In genomic region chr11:98373244-98373643, GRCm38 (mm10) we compare ENCODE assay signal across 19 mouse cellular contexts. TPM values are rescaled to one million over a fixed set of nuclear protein-coding genes. Genes with fewer than 3 reads are reported as not detected.
A peak's percentile ranks its signal among the peaks of the same experiment; 100 is the strongest.
DNase-seq lines count a peak whose midpoint lies in the region; ATAC-seq and TF ChIP-seq lines count a peak whose summit lies in the region.
"Had no signal": no experiment of that assay in that cellular context is flagged by ENCODE, and none has a peak within 500 bp of the region (broad histone marks: within the 10 kb centered on the region; RNA-seq: fewer than 3 reads in every experiment).

No protein-coding gene starts in this region.

- no peak for TF ChIP-seq EP300 in heart, postnatal 0 days (IDR thresholded peaks at IDR 0.05; ENCODE audit: low read depth)

- H3K9me3 ChIP-seq in heart, embryonic 11.5 days (replicated peaks; ENCODE audit: control insufficient read depth, low read length): no peaks in the 10 kb centered on the region
- no peaks in the 10 kb centered on the region for H3K9me3 ChIP-seq in heart, postnatal 0 days (replicated peaks; ENCODE audit: control insufficient read depth, low read length)
- H3K9me3 ChIP-seq in midbrain, embryonic 10.5 days (replicated peaks): no peaks in the 10 kb centered on the region
- no peaks in the 10 kb centered on the region for H3K9me3 ChIP-seq in midbrain, embryonic 14.5 days (ENCODE audit: control insufficient read depth, low read length)
- H3K9me3 ChIP-seq: embryonic facial prominence, embryonic 10.5 days; heart, embryonic 15.5 days; hindbrain, embryonic 15.5 days had no signal

- H3K4me3 ChIP-seq in heart, embryonic 11.5 days (ENCODE audit: low read depth, low read length): no peak overlapping the region
- H3K4me3 ChIP-seq in heart, postnatal 0 days (ENCODE audit: low read depth, low read length): no peak overlapping the region
- H3K4me3 ChIP-seq in midbrain, embryonic 10.5 days: peak overlapping the region; percentile 49; the same call in 1 of the 2 replicates
- no peak overlapping the region for H3K4me3 ChIP-seq in midbrain, embryonic 14.5 days (replicated peaks; ENCODE audit: low read depth, low read length)
- H3K4me3 ChIP-seq: embryonic facial prominence, embryonic 10.5 days; heart, embryonic 15.5 days; hindbrain, embryonic 15.5 days had no signal

- no peak overlapping the region for H3K9ac ChIP-seq in heart, embryonic 11.5 days (ENCODE audit: low read depth, low read length)
- no peak overlapping the region for H3K9ac ChIP-seq in heart, postnatal 0 days (replicated peaks; ENCODE audit: low read depth, low read length)
- H3K9ac ChIP-seq in midbrain, embryonic 14.5 days (replicated peaks; ENCODE audit: low read length): no peak overlapping the region
- H3K9ac ChIP-seq: forebrain, postnatal 0 days; hindbrain, embryonic 15.5 days had no signal

- 0 out of 2 replicates have a peak overlapping the region, but pooled peaks have one; percentile 80 for H3K27ac ChIP-seq in heart, embryonic 11.5 days (ENCODE audit: low read depth, low read length)
- H3K27ac ChIP-seq in heart, postnatal 0 days (ENCODE audit: low read depth): no peak overlapping the region
- H3K27ac ChIP-seq in midbrain, embryonic 10.5 days (replicated peaks): no peak overlapping the region; the same call in 1 of the 2 replicates
- no peak overlapping the region for H3K27ac ChIP-seq in midbrain, embryonic 14.5 days (replicated peaks; ENCODE audit: low read depth, low read length)
- H3K27ac ChIP-seq: embryonic facial prominence, embryonic 10.5 days; hindbrain, embryonic 15.5 days had no signal

- H3K4me1 ChIP-seq in heart, embryonic 11.5 days (ENCODE audit: control insufficient read depth, insufficient read depth, low read length): peaks cover 73% of the 10 kb centered on the region
- H3K4me1 ChIP-seq in heart, postnatal 0 days (ENCODE audit: control insufficient read depth, insufficient read depth): peaks cover 54% of the 10 kb centered on the region
- H3K4me1 ChIP-seq in midbrain, embryonic 10.5 days: peaks cover 44% of the 10 kb centered on the region
- peaks cover 14% of the 10 kb centered on the region for H3K4me1 ChIP-seq in midbrain, embryonic 14.5 days (ENCODE audit: control insufficient read depth, insufficient read depth, low read length)

- no peak for ATAC-seq in heart, embryonic 11.5 days (replicated peaks; ENCODE audit: insufficient number of reproducible peaks, low FRiP score, low TSS enrichment)
- ATAC-seq in heart, postnatal 0 days (ENCODE audit: insufficient read depth, low read depth): no peak
- no peak for ATAC-seq in midbrain, embryonic 14.5 days (ENCODE audit: low FRiP score, low TSS enrichment)
- no peak for ATAC-seq in inflammation-experienced regulatory T-cells, adult 6 months
- ATAC-seq: forebrain, postnatal 0 days; intestine, postnatal 0 days had no signal

- 80% methylated on average over 6 of the region's 6 CpGs for WGBS in heart, embryonic 11.5 days (ENCODE audit: insufficient replicate concordance)
- 77% methylated on average over 6 of the region's 6 CpGs for WGBS in heart, postnatal 0 days
- 90% methylated on average over 6 of the region's 6 CpGs for WGBS in midbrain, embryonic 10.5 days
- 93% methylated on average over 6 of the region's 6 CpGs for WGBS in midbrain, embryonic 14.5 days

- DNase-seq in heart, postnatal 4 days: no peak
- DNase-seq in heart, postnatal 0 days (ENCODE audit: low spot score): peak; percentile 3
- no peak for DNase-seq in heart, postnatal 10 days
- no peak for DNase-seq in midbrain, embryonic 10.5 days (ENCODE audit: low spot score)
- DNase-seq in midbrain, embryonic 14.5 days: no peak
- DNase-seq: adrenal gland, adult 2 months; adrenal gland, postnatal 25 days; cerebellum, adult 2 months; cerebellum, postnatal 10 days; forebrain, postnatal 0 days; gastrocnemius, postnatal 14 days; kidney, adult 8-10 months had no signal

- H3K36me3 ChIP-seq in heart, embryonic 11.5 days (ENCODE audit: control insufficient read depth, insufficient read depth, low read length): peaks cover 15% of the 10 kb centered on the region
- peaks cover 28% of the 10 kb centered on the region for H3K36me3 ChIP-seq in heart, postnatal 0 days (replicated peaks; ENCODE audit: control insufficient read depth, insufficient read depth, low read length)
- H3K36me3 ChIP-seq in midbrain, embryonic 10.5 days: peaks cover 51% of the 10 kb centered on the region
- H3K36me3 ChIP-seq in midbrain, embryonic 14.5 days (ENCODE audit: control insufficient read depth, insufficient read depth, low read length): peaks cover 37% of the 10 kb centered on the region

- no peaks in the 10 kb centered on the region for H3K27me3 ChIP-seq in heart, embryonic 11.5 days (ENCODE audit: control insufficient read depth, insufficient read depth, low read length)
- H3K27me3 ChIP-seq in heart, postnatal 0 days (ENCODE audit: control insufficient read depth, insufficient read depth, low read length): no peaks in the 10 kb centered on the region
- no peaks in the 10 kb centered on the region for H3K27me3 ChIP-seq in midbrain, embryonic 10.5 days (ENCODE audit: low read depth, poor library complexity, severe bottlenecking)
- H3K27me3 ChIP-seq in midbrain, embryonic 14.5 days (ENCODE audit: control insufficient read depth, insufficient read depth, low read length): no peaks in the 10 kb centered on the region
- H3K27me3 ChIP-seq: heart, embryonic 15.5 days; hindbrain, embryonic 15.5 days had no signal

- TF ChIP-seq CTCF in heart, postnatal 0 days (IDR thresholded peaks at IDR 0.05; ENCODE audit: low read depth): no peak

- H3K4me2 ChIP-seq in heart, embryonic 11.5 days: peak overlapping the region; percentile 46; the same call in 1 of the 2 replicates
- no peak overlapping the region for H3K4me2 ChIP-seq in heart, postnatal 0 days (ENCODE audit: low read depth, low read length)
- no peak overlapping the region for H3K4me2 ChIP-seq in midbrain, embryonic 14.5 days (ENCODE audit: low read length)
- H3K4me2 ChIP-seq: heart, embryonic 15.5 days; hindbrain, embryonic 15.5 days had no signal

- intact Hi-C loops in heart, postnatal 10 days (cut with DNase I): no loop called here

RNA-seq across cellular contexts. Expression of gene Tcap, which starts 10.4 kb away (rescaled TPM):
- 149 and 151 TPM in 2 replicates for polyA plus RNA-seq in heart, embryonic 11.5 days (2014; fragmentation: Nextera tagmentation; extraction: Ambion mirVana)
- total RNA-seq in heart, postnatal 4 days (2021): 100 to 1,000 TPM; 163 to 192 TPM
- total RNA-seq in heart, postnatal 0 days (2014; rRNA removed; ENCODE audit: low replicate concordance): 293 and 299 TPM in 2 replicates
- polyA plus RNA-seq in heart, postnatal 0 days (2015; fragmentation: Nextera tagmentation; extraction: Ambion mirVana): 455 and 518 TPM in 2 replicates
- total RNA-seq in heart, postnatal 10 days (2021): 100 to 1,000 TPM; 469 to 500 TPM
- 0.19 TPM in 1 of 2 replicates, not detected in the other for polyA plus RNA-seq in midbrain, embryonic 10.5 days (2016; fragmentation: Nextera tagmentation; extraction: Ambion mirVana)
- polyA plus RNA-seq in midbrain, embryonic 14.5 days (2014; fragmentation: Nextera tagmentation; extraction: Ambion mirVana): 0.31 TPM in 1 of 2 replicates, not detected in the other
- not detected for polyA plus RNA-seq in inflammation-experienced regulatory T-cells, adult 6 months (2017; shearing (Covaris generic))
- total RNA-seq: forebrain, postnatal 0 days; hematopoietic stem cell, adult 5-6 weeks had no signal
- polyA plus RNA-seq: embryonic facial prominence, embryonic 10.5 days; forebrain, postnatal 0 days; hindbrain, embryonic 15.5 days had no signal

RNA-seq across cellular contexts. Expression of gene Pnmt, which starts 13.0 kb away (rescaled TPM):
- polyA plus RNA-seq in heart, embryonic 11.5 days (2014; fragmentation: Nextera tagmentation; extraction: Ambion mirVana): 3.9 and 4.8 TPM in 2 replicates
- total RNA-seq in heart, postnatal 4 days (2021): not detected
- total RNA-seq in heart, postnatal 0 days (2014; rRNA removed; ENCODE audit: low replicate concordance): 4.2 TPM in 1 of 2 replicates, not detected in the other
- 0.26 TPM in 1 of 2 replicates, not detected in the other for polyA plus RNA-seq in heart, postnatal 0 days (2015; fragmentation: Nextera tagmentation; extraction: Ambion mirVana)
- under 1 TPM in 1 of 2 experiments, not detected in 1; 0.31 TPM for total RNA-seq in heart, postnatal 10 days (2021)
- polyA plus RNA-seq in midbrain, embryonic 10.5 days (2016; fragmentation: Nextera tagmentation; extraction: Ambion mirVana): not detected in 2 replicates
- polyA plus RNA-seq in midbrain, embryonic 14.5 days (2014; fragmentation: Nextera tagmentation; extraction: Ambion mirVana): 0.62 and 1.1 TPM in 2 replicates
- not detected for polyA plus RNA-seq in inflammation-experienced regulatory T-cells, adult 6 months (2017; shearing (Covaris generic))
- total RNA-seq: hematopoietic stem cell, adult 5-6 weeks had no signal
- polyA plus RNA-seq: intestine, postnatal 0 days had no signal

RNA-seq across cellular contexts. Expression of gene Stard3, which starts 15.1 kb away (rescaled TPM):
- polyA plus RNA-seq in heart, embryonic 11.5 days (2014; fragmentation: Nextera tagmentation; extraction: Ambion mirVana): 39.6 and 40.6 TPM in 2 replicates
- total RNA-seq in heart, postnatal 4 days (2021): 10 to 100 TPM; 21.3 to 21.8 TPM
- total RNA-seq in heart, postnatal 0 days (2014; rRNA removed; ENCODE audit: low replicate concordance): 44.8 and 53.6 TPM in 2 replicates
- polyA plus RNA-seq in heart, postnatal 0 days (2015; fragmentation: Nextera tagmentation; extraction: Ambion mirVana): 34.7 and 35.3 TPM in 2 replicates
- total RNA-seq in heart, postnatal 10 days (2021): 10 to 100 TPM; 23.9 to 24.5 TPM
- 54.5 and 55.6 TPM in 2 replicates for polyA plus RNA-seq in midbrain, embryonic 10.5 days (2016; fragmentation: Nextera tagmentation; extraction: Ambion mirVana)
- polyA plus RNA-seq in midbrain, embryonic 14.5 days (2014; fragmentation: Nextera tagmentation; extraction: Ambion mirVana): 34.5 and 36.0 TPM in 2 replicates
- 10 to 100 TPM; 38.5 to 42.1 (median 40.3) TPM for polyA plus RNA-seq in inflammation-experienced regulatory T-cells, adult 6 months (2017; shearing (Covaris generic))

RNA-seq across cellular contexts. Expression of gene Ppp1r1b, which starts 25.0 kb away (rescaled TPM):
- polyA plus RNA-seq in heart, embryonic 11.5 days (2014; fragmentation: Nextera tagmentation; extraction: Ambion mirVana): 13.6 and 15.3 TPM in 2 replicates
- total RNA-seq in heart, postnatal 4 days (2021): 10 to 100 TPM; 19.1 to 21.2 TPM
- 16.3 and 18.6 TPM in 2 replicates for total RNA-seq in heart, postnatal 0 days (2014; rRNA removed; ENCODE audit: low replicate concordance)
- 32.1 and 38.5 TPM in 2 replicates for polyA plus RNA-seq in heart, postnatal 0 days (2015; fragmentation: Nextera tagmentation; extraction: Ambion mirVana)
- total RNA-seq in heart, postnatal 10 days (2021): 1 to 10 TPM; 2.7 to 4.0 TPM
- 1.0 and 1.6 TPM in 2 replicates for polyA plus RNA-seq in midbrain, embryonic 10.5 days (2016; fragmentation: Nextera tagmentation; extraction: Ambion mirVana)
- 0.95 and 1.2 TPM in 2 replicates for polyA plus RNA-seq in midbrain, embryonic 14.5 days (2014; fragmentation: Nextera tagmentation; extraction: Ambion mirVana)
- polyA plus RNA-seq in inflammation-experienced regulatory T-cells, adult 6 months (2017; shearing (Covaris generic)): not detected

RNA-seq across cellular contexts. Expression of gene Pgap3, which starts 27.0 kb away (rescaled TPM):
- 10.6 and 13.7 TPM in 2 replicates for polyA plus RNA-seq in heart, embryonic 11.5 days (2014; fragmentation: Nextera tagmentation; extraction: Ambion mirVana)
- total RNA-seq in heart, postnatal 4 days (2021): 10 to 100 TPM; 19.6 to 20.5 TPM
- 35.7 and 46.0 TPM in 2 replicates for total RNA-seq in heart, postnatal 0 days (2014; rRNA removed; ENCODE audit: low replicate concordance)
- 15.9 and 18.2 TPM in 2 replicates for polyA plus RNA-seq in heart, postnatal 0 days (2015; fragmentation: Nextera tagmentation; extraction: Ambion mirVana)
- total RNA-seq in heart, postnatal 10 days (2021): 10 to 100 TPM; 14.5 to 17.8 TPM
- polyA plus RNA-seq in midbrain, embryonic 10.5 days (2016; fragmentation: Nextera tagmentation; extraction: Ambion mirVana): 8.8 and 10.1 TPM in 2 replicates
- polyA plus RNA-seq in midbrain, embryonic 14.5 days (2014; fragmentation: Nextera tagmentation; extraction: Ambion mirVana): 6.4 and 6.9 TPM in 2 replicates
- 1 to 10 TPM; 7.0 to 8.2 (median 7.2) TPM for polyA plus RNA-seq in inflammation-experienced regulatory T-cells, adult 6 months (2017; shearing (Covaris generic))

Comparison
In these comparisons a context has a peak if more than half of its experiments do, and no peak if none do; other contexts are left out.
1. RNA of gene Tcap, which starts 10.4 kb away (polyA plus RNA-seq): 455 to 518 TPM in heart, postnatal 0 days and 149 to 151 TPM in heart, embryonic 11.5 days; 0.19 TPM in midbrain, embryonic 10.5 days, 0.31 TPM in midbrain, embryonic 14.5 days and not detected in inflammation-experienced regulatory T-cells, adult 6 months; every median in the first group is over 100 times any median in the second.